Mouse (Mus musculus): Measurements from ENCODE around the gene Cdr2l.

GRCm38 (mm10) chr11:115427482-115428331 lies 46.0 kb downstream of the Cdr2l start:
- peak; percentile 87 for TF ChIP-seq CTCF (IDR thresholded peaks at IDR 0.05; ENCODE audit: low read depth)
- no peak for TF ChIP-seq EP300 (IDR thresholded peaks at IDR 0.05; ENCODE audit: low read depth)
